Mouse (Mus musculus): ENCODE measurements around the gene Unkl.

The Unkl gene

DNA sequence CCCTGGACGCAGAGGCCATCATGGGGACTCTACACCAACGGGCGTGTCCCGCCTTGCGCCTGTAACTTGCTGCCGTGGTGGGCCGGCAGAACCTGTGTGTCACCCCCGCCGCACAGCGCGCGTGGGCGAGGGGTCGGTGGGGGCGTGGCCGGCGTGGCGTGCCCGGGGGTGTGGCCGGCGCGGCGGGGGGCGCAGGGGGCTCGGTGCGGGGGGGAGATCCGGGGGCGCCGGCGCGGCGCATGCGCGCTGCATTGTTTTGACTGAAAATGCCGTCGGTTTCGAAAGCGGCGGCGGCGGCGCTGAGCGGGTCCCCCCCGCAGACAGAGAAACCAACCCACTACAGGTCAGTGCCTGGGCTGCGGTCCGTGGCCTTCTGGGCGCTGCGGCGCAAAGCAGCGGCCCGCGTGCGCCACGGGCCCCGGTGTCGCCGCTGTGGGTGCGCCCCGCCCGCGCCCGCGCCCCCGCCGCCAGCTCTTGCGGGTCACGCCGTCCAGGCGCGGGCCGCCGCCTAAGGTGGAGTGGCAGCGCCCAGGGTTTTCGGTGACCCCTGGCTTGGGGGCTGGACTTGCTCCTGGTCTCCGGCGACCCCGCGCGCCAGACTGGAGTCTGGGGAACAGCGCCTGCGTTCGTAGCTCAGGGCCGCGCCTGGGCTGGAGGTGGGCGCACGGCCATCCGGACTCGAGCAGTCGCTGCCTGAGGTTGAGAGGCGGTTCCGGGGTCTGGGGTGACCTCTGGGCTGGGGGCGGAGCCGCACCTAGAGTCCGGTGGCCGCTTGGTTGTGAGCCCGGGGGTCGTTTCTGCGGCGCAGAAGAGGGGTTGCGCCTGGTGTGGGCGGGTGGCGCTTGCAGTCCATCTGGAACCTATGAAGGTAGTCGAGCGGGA, at the start of gene Unkl:
Unkl (plus strand) TSS at position 248 of the 882 bp plus-strand sequence.
- DNase-seq = peak; percentile 82

DNA sequence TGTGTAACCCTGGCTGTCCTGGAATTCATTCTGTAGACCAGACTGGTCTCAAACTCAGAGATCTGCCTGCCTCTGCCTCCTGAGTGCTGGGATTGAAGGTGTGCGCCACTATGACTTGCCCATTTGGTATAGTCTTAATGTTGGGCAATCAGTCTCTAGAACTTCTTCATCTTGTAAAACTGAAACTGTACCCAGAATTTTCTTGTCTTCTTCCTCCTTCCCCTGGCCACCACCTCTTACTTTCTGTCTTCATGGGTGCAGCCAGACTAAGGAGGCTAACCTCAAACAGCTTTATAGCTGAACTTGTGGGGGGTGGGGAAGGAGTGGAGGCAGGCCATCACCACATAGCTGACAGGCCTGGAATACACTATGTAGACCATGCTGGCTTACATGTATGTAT, 49.4 kb upstream of the Unkl start:
- no peak for DNase-seq

DNA sequence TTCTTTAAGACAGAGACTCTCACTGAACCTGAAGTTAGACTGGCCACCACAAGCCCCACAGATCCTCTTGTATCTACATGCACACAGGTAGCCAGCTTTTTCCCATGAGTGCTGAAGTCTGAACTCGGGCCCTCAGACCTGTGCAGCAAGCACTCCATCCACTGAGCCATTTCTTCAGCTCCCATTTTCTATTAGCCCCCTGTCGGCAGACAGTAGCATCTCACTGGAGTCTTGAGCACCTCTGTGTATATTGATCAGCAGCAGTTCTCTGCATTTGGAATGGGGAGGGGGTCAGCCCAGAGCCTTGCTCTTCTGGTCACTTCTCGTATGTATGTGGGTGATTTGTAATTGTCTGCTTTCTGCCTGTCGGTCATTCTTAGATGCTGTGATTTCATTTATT, 48.2 kb upstream of the Unkl start:
- DNase-seq = peak; percentile 41

DNA sequence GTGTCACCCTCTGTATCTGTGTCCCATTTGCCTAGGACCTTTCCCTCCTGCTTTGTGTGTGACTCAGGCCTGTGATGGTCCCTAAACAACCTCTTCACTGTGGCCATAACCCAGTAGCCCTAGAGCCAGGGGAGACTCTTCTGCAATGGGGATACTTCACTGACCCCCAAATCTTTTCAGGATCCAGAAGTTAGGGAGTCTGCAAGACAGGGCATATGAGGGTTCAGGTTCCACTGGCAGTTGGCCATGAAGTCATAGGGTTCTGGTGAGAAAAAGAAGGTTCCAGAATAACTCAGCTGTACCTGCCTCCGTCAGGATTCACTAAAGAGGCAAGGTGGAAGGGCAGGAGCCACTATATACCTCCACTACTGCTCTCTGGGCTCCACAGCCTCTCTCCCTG, 26.0 kb upstream of the Unkl start, which contains the start of gene Ccdc154:
Ccdc154 (plus strand) TSS at position 301 of the 400 bp plus-strand sequence.
- no peak for DNase-seq

DNA sequence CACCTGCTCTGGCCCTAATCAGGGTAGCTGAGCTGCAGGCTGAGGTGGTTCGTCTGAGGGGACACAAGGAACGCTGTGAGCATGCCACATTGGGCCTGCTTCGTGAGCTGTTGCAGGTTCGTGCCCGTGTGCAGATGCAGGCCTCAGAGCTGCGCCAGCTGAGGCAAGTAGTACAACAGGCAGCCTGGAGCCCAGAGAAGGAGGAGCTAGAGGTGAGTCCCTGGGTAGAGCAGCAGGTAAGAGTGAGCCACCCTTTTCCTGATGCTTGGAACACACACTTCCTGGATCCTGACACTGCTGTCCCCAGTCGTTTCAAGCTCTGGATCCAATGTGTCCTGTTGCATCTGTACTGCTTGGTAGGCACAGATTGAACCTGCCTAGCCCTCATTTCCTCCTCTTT, 24.8 kb upstream of the Unkl start:
- no peak for DNase-seq

DNA sequence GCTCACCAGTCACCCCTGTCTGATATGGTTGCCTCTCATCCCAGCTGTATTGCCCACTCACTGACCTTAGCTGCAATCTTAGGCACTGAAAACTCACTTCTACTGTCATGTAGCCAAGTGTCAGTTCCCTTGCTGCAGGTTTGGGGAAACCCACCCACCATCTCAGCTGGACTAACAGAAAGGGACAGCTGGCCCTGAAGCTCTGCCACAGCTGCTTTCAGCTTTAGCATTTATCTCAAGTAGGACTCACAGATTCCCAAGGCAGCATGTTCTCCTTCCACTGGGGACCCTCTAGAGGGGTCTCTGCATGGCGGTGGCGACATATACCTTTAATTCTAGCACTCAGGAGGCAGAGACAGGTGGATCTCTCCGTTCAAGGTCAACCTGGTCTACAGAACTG, 23.4 kb upstream of the Unkl start:
- no peak for DNase-seq

DNA sequence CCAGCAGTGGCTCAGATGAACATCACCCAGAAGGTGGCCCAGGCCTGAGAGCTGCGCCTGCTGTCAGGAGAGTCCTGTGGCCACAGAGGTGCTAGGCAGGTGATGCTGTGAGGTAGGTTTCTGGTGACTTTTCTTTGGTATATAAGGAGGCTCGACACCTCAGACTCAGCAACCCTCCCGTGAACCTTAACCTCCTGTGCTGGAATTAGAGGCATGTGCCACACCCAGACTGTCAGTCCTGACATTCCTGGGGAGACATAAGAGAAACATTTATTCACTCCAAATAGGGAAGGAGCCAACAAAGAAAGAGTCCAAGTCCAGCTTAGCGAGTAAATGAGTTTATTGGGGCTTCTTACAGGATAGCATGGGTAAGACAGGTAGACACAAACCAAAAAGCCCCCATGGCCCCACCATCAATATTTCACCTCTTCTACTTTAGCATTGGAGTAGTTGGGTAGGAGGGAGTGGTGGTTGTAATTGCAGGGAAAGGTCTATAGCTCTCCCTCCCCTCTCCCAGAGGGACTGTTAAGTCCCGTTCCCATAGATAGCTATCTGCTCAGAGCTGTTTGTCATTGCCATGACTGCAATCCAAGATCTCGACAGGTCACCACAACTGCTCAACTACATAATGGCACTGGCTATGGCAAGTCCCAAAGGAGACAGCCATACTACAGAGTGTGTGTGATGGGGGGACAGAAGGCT, 22.1 kb upstream of the Unkl start:
- no peak for DNase-seq

DNA sequence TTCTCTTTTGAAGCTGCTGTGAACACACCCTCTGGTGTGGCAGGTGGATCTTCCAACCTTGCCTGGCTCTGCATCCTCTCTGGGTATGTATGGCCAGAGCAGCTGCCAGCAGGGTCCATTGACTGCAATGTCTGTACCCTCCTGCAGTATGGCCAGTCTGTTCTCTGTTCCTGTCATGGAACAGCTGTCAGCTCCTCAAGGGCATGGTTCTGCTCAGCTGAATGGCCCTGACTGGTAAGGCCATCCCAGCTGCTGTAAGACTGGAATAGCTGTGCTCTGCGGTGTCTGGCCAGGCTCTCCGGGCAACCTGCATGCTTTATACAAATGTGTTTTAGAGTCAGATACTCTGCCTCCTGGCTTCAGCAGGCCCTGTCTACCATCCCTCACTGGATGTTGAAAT, 18.5 kb upstream of the Unkl start:
- no peak for DNase-seq

DNA sequence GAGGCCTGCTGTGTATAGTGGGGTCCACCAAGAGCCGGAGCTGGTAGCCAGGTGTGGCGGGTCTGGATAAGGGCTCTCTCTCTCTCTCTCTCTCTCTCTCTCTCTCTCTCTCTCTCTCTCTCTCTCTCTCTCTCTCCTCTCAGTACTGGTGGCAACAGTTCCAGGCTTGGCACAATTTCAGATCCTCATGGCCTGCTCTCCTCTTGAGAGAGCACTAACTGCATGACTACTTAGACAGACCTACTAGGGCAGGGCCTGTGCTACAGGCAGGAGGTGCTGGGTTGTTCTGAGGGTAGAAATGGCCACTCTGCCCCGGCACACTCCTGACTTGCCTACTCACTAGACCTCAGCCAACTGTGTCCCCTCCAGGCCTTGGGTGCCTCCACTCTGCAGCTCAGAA, 15.6 kb upstream of the Unkl start:
- DNase-seq = peak; percentile 29

DNA sequence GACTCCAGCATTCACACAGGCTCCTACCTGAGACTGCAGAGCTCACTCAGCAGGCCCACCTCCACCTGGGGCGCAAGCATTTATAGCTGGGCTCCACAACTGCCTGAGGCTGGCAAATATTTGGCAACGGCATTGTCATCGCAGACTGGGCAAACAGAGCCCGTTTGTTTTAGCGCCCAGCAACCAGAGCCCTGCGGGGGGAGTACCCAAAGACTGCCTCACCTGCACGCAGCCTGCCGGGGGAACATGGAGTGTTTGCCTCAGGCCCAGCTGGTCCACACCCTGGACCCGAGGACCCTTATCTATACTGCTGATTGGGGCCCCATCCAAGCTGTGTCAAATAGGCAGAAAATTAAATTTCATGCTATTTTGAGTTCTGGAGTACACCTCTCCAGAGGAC, 12.8 kb upstream of the Unkl start, which contains the start of gene Gm38655:
Gm38655 (minus strand) TSS at position 61 of the 400 bp plus-strand sequence.
- peak; percentile 51 for DNase-seq

DNA sequence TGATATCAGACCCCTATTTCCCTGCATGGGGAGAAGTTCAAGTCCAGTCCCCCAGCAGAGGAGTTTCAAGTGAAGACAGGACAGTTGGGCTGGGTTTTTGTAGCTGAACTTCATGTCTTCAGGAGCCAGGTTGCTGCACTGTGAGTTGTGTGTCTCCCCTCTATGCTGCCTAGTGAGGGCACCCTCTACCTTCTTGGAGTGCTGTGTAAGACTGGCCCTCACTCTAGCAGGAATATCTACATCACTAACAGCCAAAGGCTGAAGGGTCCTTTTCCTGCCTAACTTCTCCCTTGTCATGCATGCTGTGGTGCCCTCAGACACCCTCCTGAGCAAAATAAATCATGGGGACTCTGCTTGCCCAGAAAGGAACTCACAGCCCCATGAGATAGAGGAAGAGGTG, 5.0 kb upstream of the Unkl start:
- DNase-seq = no peak

DNA sequence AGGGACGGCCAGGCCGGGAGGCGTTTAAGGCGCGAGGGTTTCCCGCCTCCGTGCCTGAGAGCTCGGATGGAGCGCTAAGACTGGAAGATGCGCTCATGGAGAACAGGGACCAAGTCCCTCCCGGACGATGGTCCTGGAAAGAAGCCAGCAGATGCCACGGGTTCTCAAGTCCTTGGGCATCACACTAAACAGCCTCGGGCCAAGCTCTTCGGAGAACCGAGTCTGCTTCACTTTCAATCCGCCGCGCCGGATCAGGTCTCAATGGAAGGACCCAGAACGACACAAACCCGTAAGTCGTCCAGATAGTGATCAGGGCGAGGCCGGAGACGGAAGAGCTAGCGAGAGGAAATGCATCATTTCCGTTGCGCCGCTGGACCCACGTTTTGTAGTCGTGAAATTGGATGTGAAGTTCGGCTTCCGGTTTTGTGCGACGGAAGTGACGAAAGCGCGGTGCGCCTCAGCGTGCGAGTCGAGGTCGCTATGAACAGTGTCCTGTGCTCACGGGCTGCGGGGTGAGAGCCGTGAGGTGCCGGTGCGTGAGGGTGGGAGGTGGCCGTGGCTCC, 4.0 kb upstream of the Unkl start, which contains the start of gene BC003965:
BC003965 (plus strand) TSS at position 426 of the 563 bp plus-strand sequence.
- DNase-seq = peak; percentile 98

DNA sequence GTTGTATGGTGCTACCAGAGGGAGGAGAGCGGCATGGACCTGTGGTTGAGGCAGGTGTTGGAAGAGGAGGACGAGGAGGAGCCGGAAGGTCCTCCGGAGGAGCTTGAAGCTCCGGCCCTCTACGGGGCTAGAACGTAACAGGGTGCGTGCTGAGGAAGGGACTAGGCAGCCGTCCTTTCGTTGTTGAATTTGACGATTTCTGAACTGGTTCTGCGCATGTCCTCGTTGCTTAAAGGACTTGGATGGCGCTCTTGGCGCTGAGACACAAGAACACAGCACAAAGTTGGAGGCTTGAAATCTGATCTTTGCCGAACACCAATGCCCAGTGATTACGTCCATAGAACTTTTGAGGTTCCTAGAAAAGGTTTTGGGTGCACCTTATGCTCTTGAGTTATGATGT, 3.2 kb upstream of the Unkl start:
- no peak for DNase-seq

DNA sequence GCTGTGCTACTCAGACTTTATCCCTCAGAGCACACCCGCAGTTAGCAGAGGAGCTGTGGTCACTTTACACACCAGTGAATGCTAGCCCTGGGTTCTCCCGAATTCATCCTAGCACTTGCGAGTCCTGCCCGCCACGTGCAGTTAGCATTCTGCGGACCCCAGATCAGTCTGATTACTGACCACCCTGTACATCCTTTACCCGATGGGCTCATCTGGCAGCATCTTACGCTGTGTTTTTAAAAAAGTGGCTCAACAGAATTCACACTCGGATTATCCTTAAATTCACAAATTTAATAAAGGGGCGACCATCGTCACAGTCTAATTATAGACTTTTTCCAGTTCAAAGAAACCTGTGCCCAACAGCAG, 430 bp upstream of the Unkl start:
- no peak for DNase-seq

DNA sequence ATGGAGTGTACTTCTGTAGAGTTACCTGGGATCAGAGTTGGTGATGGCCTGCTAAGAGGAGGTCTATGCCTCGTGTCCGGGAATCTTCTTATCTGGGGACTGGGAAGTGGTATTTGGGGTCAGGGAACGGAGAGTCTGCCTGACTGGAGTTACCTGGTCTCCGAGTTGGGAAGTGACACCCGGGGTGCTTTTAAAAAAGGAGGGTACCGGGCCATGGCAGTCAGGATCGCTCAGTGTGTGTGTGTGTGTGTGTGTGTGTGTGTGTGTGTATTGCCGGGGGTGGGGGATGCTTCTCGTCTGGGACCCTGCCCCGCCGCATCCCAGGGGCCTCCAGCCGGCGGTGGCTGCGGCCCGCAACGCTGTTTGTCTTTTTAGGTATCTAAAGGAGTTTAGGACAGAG, 894 bp downstream of the Unkl start:
- no peak for DNase-seq

DNA sequence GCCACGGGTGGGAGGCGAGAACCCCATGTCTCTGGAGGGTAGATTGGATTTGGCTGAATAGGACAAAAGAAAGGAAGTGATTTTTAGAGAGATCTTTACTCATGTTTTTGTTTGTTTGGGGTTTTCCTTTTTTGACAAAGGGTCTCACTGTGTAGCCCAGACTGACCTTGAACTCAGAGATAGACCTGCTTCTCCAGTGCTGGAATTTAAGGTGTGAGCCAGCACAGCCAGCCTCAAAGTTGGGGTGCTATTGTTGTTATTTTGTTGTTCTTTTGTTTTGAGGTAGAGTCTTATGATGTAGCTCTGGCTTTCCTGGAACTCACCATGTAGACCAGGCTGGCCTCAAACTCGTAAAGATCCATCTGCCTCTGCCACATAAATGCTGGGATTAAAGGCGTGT, 14.2 kb downstream of the Unkl start:
- no peak for DNase-seq

DNA sequence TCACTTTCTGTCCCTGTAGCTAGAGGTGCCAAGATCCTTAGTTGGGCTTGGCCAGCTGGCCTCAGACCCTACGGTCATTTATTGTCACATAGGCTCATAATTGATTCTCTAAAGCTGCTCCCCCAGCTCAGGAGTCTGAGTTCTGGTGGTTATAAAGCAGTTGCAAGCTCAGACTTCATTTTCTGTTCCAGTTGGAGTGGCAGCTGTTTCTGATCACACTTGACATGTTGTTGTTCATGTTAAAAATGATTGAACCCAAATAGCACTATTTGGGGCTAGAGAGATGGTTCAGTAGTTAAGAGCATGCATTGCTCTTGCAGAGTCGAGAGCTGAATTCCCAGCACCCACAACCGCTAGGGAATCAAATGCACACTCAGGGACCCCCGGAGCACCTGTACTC, 21.8 kb downstream of the Unkl start:
- DNase-seq = peak; percentile 60

DNA sequence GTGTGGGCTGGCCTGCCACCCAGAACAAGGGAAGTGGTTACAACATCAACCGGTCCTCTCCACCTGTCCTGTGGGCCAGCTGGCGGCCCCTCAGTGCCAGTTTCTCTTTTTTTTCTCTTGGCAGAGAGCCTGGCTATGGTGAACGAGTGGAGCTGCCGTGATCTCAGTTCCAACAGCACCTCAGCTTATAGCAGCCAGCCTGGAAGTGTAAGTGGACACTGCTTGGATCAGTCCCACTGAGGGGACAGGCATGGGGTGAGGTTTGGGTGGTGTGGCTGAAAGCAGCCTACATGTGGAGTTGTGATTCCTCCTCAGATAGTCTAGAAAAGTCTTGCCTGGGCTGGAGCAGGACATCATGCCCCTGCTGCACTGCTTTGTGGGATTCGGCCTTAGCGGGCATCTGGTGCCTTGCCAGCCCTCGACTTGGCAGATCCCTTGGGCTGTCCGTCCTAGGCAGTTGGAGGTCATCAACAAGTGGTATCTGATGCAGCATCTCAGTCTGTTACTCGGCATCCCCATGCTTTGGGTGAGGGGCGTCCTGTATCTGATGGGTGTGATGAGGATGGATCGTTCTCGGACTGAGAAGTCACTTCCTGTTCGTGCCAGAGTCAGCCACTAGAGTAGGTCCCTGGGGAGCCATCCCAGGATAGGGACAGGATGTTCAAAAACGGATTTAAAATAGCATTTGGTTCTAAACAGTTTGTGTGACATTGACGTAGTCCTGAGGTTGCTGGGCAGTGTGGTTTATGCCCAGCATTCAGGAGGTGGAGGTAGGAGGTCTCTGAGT, 22.7 kb downstream of the Unkl start:
- peak; percentile 62 for DNase-seq

DNA sequence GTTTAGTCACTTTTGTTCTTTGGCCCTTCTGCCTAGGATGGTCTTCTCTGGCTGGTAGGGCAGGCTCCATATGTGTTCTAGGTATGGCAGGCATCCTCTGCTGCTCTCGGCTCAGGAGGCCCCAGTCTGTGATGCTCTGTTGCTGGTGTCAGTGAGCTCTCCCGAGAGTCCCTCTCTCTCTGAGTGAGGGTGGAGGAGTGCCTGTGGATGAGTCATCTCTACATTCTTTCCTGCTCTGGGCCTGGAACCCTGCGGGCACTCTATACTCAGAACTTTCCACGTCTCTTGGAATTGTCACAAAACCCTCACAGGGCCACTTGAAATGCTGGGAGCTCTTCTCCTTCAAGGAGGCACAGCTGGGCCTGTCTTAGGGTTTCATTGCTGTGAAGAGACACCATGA, 23.5 kb downstream of the Unkl start:
- DNase-seq = no peak

DNA sequence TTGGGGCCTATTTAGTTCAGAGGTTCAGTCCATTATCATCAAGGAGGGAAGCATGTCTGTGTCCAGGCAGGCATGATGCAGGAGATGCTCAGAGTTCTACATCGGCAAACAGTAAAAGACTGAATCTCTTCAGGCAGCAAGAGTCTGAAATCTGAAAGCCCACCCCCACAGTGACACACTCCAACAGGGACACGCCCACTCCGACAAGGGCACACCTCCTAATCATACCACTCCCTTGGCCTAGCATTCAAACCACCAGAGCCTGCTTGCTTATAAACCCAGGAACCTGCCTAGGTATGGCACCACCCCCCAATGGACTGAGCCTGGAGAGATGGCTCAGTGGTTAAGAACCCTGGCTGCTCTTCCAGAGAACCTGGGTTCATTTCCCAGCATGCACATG, 27.2 kb downstream of the Unkl start:
- no peak for DNase-seq

DNA sequence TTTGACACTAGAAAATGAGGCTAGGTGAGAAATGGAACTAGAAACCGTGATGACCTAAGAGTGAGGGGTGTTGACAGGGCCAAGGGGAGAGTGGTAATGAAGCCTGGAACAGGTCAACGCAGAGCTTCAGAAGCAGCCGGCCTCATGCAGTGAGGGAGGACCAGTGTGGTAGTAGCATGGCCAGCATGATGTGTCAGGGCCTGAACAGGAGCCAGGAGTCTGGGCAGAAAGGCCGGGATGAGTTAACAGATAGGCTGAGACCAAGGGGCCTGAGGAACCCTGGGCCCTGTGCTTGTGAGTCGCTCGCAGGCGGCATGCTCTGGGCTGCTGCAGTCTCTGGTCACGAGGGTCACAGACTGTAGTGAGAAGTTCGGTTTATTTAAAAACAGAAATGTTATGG, 30.8 kb downstream of the Unkl start:
- DNase-seq = no peak

DNA sequence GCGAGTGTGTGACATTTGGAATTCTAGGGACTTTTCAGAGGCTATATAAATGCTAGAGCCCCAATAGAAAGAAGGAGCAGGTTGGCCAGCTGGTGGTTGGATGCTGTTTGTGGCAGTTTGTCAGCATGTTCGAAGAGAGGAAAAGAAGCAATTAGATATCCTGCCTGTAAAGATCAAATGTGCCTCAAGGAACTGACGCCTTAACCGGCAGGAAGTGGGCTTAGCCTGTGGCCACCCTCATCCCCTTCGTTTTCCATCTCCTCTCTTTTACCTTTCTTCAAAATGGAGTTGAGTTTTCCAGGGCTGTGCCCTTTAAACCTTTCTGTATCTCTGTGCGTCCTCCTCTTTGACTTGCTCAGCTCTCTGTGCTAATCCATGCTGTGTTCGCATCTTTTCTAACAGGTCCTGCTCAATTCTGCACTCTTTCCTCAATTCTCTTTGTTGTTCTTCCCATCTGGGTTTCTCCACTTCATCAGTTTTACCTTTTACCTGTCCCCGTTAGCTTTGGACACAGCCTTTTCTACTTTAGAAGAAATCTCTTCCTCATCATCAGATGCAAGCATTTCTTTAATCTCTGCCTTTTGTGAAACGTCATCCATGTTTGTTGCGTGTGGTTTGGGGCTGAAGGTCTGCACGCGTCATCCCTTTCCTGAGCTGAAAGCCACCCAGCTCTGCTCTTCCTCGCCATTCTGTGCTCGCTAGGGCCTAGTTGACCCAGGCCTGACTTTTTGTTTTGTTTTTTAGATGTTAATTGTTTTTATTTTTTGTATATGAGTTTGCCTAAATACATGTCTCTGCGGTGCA, 31.5 kb downstream of the Unkl start:
- no peak for DNase-seq
